Mouse (Mus musculus) megakaryocyte, embryonic 14.5 days (primary cell): ENCODE results near the gene Itln1.

Experiments
- FLI1 ChIP-seq: IDR thresholded peaks from 2 replicates; pipeline ENCODE4 v1.6.1; 2012; ENCODE audit warnings: low read length, inconsistent platforms, mixed read lengths
- GATA1 ChIP-seq: IDR thresholded peaks from 3 replicates; pipeline ENCODE4 v1.6.1; 2012; ENCODE audit warnings: mixed read lengths, low read length, inconsistent platforms, borderline replicate concordance

DNA sequence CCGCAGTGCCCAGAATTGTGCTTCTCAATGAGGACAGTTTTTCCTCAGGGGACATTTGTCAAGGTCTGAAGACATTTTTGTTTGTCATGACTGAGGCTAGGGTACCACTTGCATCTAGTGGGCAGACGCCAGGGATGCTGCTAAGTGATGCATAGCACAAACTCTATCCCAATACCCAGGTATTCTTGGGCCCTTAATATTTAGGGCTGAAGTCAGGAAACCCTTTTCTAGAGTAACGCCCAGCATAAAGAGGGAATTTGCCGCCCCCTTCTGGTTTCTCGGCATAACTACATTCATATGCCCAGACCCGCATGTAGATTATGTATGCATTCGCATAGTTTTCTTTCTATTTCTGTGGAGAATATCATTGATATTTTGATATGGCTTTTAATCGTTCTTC, 31.7 kb upstream of the Itln1 start:
- TF ChIP-seq GATA1 (no peak), FLI1 (no peak)
